Mouse (Mus musculus): Measurements from ENCODE around the gene BC080695. TPM values are rescaled to one million over a fixed set of nuclear protein-coding genes. Genes with fewer than 3 reads are reported as not detected.
"Not testable (repeated sequence)": the region's sequence is repeated elsewhere in the genome, so short reads cannot be mapped to it uniquely, and the experiment has no call there.

BC080695 gene
- not detected in 2 replicates for polyA plus RNA-seq (2014; fragmentation: Nextera tagmentation; extraction: Ambion mirVana)

GRCm38 (mm10) chr4:143551400-143551799 is at the start of gene BC080695, which contains the start of gene Gm13057:
TSS of gene BC080695 (plus strand) at chr4:143551700.
TSS of gene Gm13057 (plus strand) at chr4:143551709.
- not testable (repeated sequence) for H3K4me2 ChIP-seq; ATAC-seq (replicated peaks; ENCODE audit: low FRiP score); H3K27me3 ChIP-seq (replicated peaks; ENCODE audit: control insufficient read depth, insufficient read depth, low read length); H3K4me3 ChIP-seq (ENCODE audit: low read depth, low read length); DNase-seq (ENCODE audit: low spot score); H3K36me3 ChIP-seq (ENCODE audit: control insufficient read depth, insufficient read depth, low read length); H3K9me3 ChIP-seq (ENCODE audit: control insufficient read depth, low read length); H3K9ac ChIP-seq (ENCODE audit: low read depth, low read length); H3K4me1 ChIP-seq (replicated peaks; ENCODE audit: control insufficient read depth, insufficient read depth, low read length); H3K27ac ChIP-seq (ENCODE audit: low read depth, low read length)
- no CpG with 5 or more reads among the region's 3 CpGs for WGBS

DNA sequence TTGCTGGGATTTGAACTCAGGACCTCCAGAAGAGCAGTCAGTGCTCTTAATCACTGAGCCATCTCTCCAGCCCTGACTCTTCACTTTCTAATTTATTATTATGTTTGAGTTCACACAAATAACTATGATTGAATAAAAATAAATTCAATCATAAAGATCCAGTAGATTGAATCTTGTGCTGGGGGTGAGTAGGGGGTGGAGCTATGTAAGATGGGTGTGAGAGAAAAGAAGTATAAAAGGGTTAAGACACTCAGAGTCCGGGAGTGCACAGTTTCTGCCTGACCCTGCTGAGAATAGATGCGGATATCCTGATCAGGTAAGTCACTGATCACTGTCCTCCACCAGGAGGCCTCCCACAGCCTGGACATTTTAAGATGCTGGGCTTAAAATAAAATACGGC is 40.5 kb upstream of the BC080695 start, which contains the start of gene Gm13043:
TSS of gene Gm13043 (plus strand) at position 301 of the 400 bp plus-strand sequence.
- WGBS, result 77% methylated on average over 3 of the region's 3 CpGs

DNA sequence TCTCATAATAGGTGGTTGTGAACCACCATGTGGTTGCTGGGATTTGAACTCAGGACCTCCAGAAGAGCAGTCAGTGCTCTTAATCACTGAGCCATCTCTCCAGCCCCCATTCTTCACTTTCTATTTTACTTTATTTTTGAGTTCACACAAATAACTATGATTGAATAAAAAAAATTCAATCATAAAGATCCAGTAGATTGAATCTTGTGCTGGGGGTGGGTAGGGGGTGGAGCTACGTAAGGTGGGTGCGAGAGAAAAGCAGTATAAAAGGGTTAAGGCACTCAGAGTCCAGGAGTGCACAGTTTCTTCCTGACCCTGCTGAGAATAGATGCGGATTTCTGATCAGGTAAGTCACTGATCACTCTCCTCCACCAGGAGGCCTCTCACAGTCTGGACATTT is 15.8 kb upstream of the BC080695 start, which contains the start of gene Gm13040:
TSS of gene Gm13040 (plus strand) at position 301 of the 400 bp plus-strand sequence.
- not testable (repeated sequence) for ATAC-seq (replicated peaks; ENCODE audit: low FRiP score); H3K36me3 ChIP-seq (ENCODE audit: control insufficient read depth, insufficient read depth, low read length); H3K27ac ChIP-seq (ENCODE audit: low read depth, low read length); H3K4me1 ChIP-seq (replicated peaks; ENCODE audit: control insufficient read depth, insufficient read depth, low read length); H3K27me3 ChIP-seq (replicated peaks; ENCODE audit: control insufficient read depth, insufficient read depth, low read length); H3K4me2 ChIP-seq; H3K9ac ChIP-seq (ENCODE audit: low read depth, low read length); H3K9me3 ChIP-seq (ENCODE audit: control insufficient read depth, low read length); H3K4me3 ChIP-seq (ENCODE audit: low read depth, low read length); DNase-seq (ENCODE audit: low spot score)
- no CpG with 5 or more reads among the region's 3 CpGs for WGBS

More for the DNA sequence above, 40.5 kb upstream of the BC080695 start, which contains the start of gene Gm13043:
- ATAC-seq (replicated peaks; ENCODE audit: low FRiP score) (no peak), DNase-seq (ENCODE audit: low spot score) (no peak)
- no peak within 1 kb of the TSS for H3K4me3 ChIP-seq (ENCODE audit: low read depth, low read length)
- no peak within 1 kb of the TSS for H3K4me2 ChIP-seq
- no peaks in the 10 kb centered on the region for H3K27me3 ChIP-seq (replicated peaks; ENCODE audit: control insufficient read depth, insufficient read depth, low read length)
- H3K9me3 ChIP-seq (ENCODE audit: control insufficient read depth, low read length), result no peaks in the 10 kb centered on the region
- H3K36me3 ChIP-seq (ENCODE audit: control insufficient read depth, insufficient read depth, low read length), result no peaks in the 10 kb centered on the region
- no peak within 1 kb of the TSS for H3K27ac ChIP-seq (ENCODE audit: low read depth, low read length)
- H3K9ac ChIP-seq (ENCODE audit: low read depth, low read length), result no peak within 1 kb of the TSS
- no peaks in the 10 kb centered on the region for H3K4me1 ChIP-seq (replicated peaks; ENCODE audit: control insufficient read depth, insufficient read depth, low read length)

GRCm38 (mm10) chr4:143611927-143612326 is 60.4 kb downstream of the BC080695 start:
- not testable (repeated sequence) for H3K4me3 ChIP-seq (ENCODE audit: low read depth, low read length); H3K9ac ChIP-seq (ENCODE audit: low read depth, low read length); ATAC-seq (replicated peaks; ENCODE audit: low FRiP score); DNase-seq (ENCODE audit: low spot score); H3K27ac ChIP-seq (ENCODE audit: low read depth, low read length); H3K9me3 ChIP-seq (ENCODE audit: control insufficient read depth, low read length); H3K4me2 ChIP-seq; H3K4me1 ChIP-seq (replicated peaks; ENCODE audit: control insufficient read depth, insufficient read depth, low read length); H3K27me3 ChIP-seq (replicated peaks; ENCODE audit: control insufficient read depth, insufficient read depth, low read length); H3K36me3 ChIP-seq (ENCODE audit: control insufficient read depth, insufficient read depth, low read length)
- WGBS, result 76% methylated on average over 9 of the region's 9 CpGs

DNA sequence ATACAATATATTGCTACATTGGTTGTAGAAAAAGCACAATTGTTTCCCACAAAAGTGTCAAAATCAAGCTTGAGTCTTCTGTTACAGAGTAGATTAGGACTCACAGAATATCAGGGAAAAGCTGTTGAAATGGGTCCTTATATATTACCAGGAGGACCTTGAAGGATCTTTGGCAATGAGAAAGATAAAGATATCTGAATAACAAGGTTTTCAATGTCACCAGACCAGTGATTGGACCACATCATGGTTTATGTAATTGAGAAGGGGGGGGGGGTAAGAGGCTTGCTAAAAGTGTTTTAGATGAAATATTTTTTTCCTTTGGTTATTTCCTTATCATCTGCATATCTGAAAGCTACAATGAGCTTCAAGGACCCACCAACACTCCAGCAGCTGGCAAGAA is 63.2 kb downstream of the BC080695 start, which contains the start of gene Gm13083:
TSS of gene Gm13083 (plus strand) at position 301 of the 400 bp plus-strand sequence.
- DNase-seq (ENCODE audit: low spot score); H3K4me1 ChIP-seq (replicated peaks; ENCODE audit: control insufficient read depth, insufficient read depth, low read length); H3K4me2 ChIP-seq; H3K9me3 ChIP-seq (ENCODE audit: control insufficient read depth, low read length); H3K27me3 ChIP-seq (replicated peaks; ENCODE audit: control insufficient read depth, insufficient read depth, low read length); H3K27ac ChIP-seq (ENCODE audit: low read depth, low read length); H3K36me3 ChIP-seq (ENCODE audit: control insufficient read depth, insufficient read depth, low read length); H3K9ac ChIP-seq (ENCODE audit: low read depth, low read length); ATAC-seq (replicated peaks; ENCODE audit: low FRiP score); H3K4me3 ChIP-seq (ENCODE audit: low read depth, low read length): not testable (repeated sequence)

DNA sequence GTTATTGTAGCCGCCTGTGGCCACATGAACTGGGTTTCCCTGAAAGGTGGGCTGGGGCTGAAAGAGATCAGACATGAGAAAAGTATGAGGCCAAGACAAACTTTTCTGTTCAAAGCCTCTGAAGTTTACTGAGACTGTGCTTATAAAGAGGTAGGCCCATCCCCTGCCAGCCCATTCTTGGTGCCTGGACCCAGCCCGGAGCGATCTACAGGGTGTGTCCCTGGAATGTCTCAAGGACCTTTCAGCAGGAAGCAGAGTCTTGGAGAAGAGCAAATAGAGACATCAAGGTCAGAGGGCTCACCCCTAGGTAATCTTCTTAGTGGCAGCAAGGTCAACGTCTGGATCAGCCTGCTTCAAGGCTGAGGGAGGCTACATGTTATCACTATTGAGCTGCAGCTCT is 66.6 kb downstream of the BC080695 start:
- not testable (repeated sequence) for H3K4me3 ChIP-seq (ENCODE audit: low read depth, low read length); H3K36me3 ChIP-seq (ENCODE audit: control insufficient read depth, insufficient read depth, low read length); H3K9ac ChIP-seq (ENCODE audit: low read depth, low read length); DNase-seq (ENCODE audit: low spot score); H3K27me3 ChIP-seq (replicated peaks; ENCODE audit: control insufficient read depth, insufficient read depth, low read length); H3K4me2 ChIP-seq; H3K9me3 ChIP-seq (ENCODE audit: control insufficient read depth, low read length); H3K27ac ChIP-seq (ENCODE audit: low read depth, low read length); ATAC-seq (replicated peaks; ENCODE audit: low FRiP score); H3K4me1 ChIP-seq (replicated peaks; ENCODE audit: control insufficient read depth, insufficient read depth, low read length)
- WGBS, result 73% methylated on average over 4 of the region's 4 CpGs

Other genes starting within 250 kb of the BC080695 start
- not detected in 2 replicates for gene Lrrc38, start 201.9 kb upstream of the BC080695 start, polyA plus RNA-seq (2014; fragmentation: Nextera tagmentation; extraction: Ambion mirVana)
- not detected in 2 replicates for gene Pramel1, start 157.3 kb upstream of the BC080695 start, polyA plus RNA-seq (2014; fragmentation: Nextera tagmentation; extraction: Ambion mirVana)
- gene Pramef8, start 139.3 kb upstream of the BC080695 start, polyA plus RNA-seq (2014; fragmentation: Nextera tagmentation; extraction: Ambion mirVana), result 9.0 and 11.5 TPM in 2 replicates
- not detected in 2 replicates for gene Oog4, start 101.4 kb upstream of the BC080695 start, polyA plus RNA-seq (2014; fragmentation: Nextera tagmentation; extraction: Ambion mirVana)
- not detected in 2 replicates for gene Gm13043, start 40.4 kb upstream of the BC080695 start, polyA plus RNA-seq (2014; fragmentation: Nextera tagmentation; extraction: Ambion mirVana)
- not detected in 2 replicates for gene Gm13040, start 15.7 kb upstream of the BC080695 start, polyA plus RNA-seq (2014; fragmentation: Nextera tagmentation; extraction: Ambion mirVana)
- not detected in 2 replicates for gene Gm13057, start within 50 bp of the BC080695 start, polyA plus RNA-seq (2014; fragmentation: Nextera tagmentation; extraction: Ambion mirVana)
- gene Gm13083, start 63.3 kb downstream of the BC080695 start, polyA plus RNA-seq (2014; fragmentation: Nextera tagmentation; extraction: Ambion mirVana), result not detected in 2 replicates
- not detected in 2 replicates for gene Gm13088, start 105.5 kb downstream of the BC080695 start, polyA plus RNA-seq (2014; fragmentation: Nextera tagmentation; extraction: Ambion mirVana)
- not detected in 2 replicates for gene Gm13089, start 151.0 kb downstream of the BC080695 start, polyA plus RNA-seq (2014; fragmentation: Nextera tagmentation; extraction: Ambion mirVana)
- not detected in 2 replicates for gene Gm13078, start 167.8 kb downstream of the BC080695 start, polyA plus RNA-seq (2014; fragmentation: Nextera tagmentation; extraction: Ambion mirVana)
- not detected in 2 replicates for gene Gm13023, start 237.7 kb downstream of the BC080695 start, polyA plus RNA-seq (2014; fragmentation: Nextera tagmentation; extraction: Ambion mirVana)

All from liver, embryonic 11.5 days (tissue).